Mouse (Mus musculus) bone marrow macrophage, adult 2 months (primary cell): ENCODE measurements around the gene Acp6. TPM values are rescaled to one million over a fixed set of nuclear protein-coding genes. Genes with fewer than 3 reads are reported as not detected.
"Not testable (repeated sequence)": the region's sequence is repeated elsewhere in the genome, so short reads cannot be mapped to it uniquely, and the experiment has no call there.

Source experiments
- H3K27ac ChIP-seq: 2 replicates; pipeline ENCODE4 v1.5.1; 2012; ENCODE audit warnings: low read depth, low read length; ENCODE audit not compliant: insufficient read depth
- H3K4me1 ChIP-seq: 2 replicates; pipeline ENCODE4 v1.6.1; 2012; ENCODE audit warnings: low read length; ENCODE audit not compliant: control insufficient read depth, insufficient read depth
- H3K4me3 ChIP-seq: 2 replicates; pipeline ENCODE4 v1.5.1; 2012; ENCODE audit warnings: mild to moderate bottlenecking, low read length, moderate library complexity; ENCODE audit not compliant: insufficient read depth
- CTCF ChIP-seq: IDR thresholded peaks from 2 replicates; pipeline ENCODE4 v1.5.1; 2012; ENCODE audit warnings: low read depth, mild to moderate bottlenecking, low read length, moderate library complexity
- POLR2A ChIP-seq: IDR thresholded peaks from 2 replicates; pipeline ENCODE4 v1.6.1; 2012; ENCODE audit warnings: mild to moderate bottlenecking, low read depth, low read length, borderline replicate concordance
- polyA plus RNA-seq: library from polyadenylated mRNA; stranded (reverse); fragments of >200 nt; gene quantifications from 2 replicates; pipeline ENCODE4 v1.2.4, GENCODE M21; 2012; ENCODE audit not compliant: missing spikeins, insufficient read depth, insufficient read length

The Acp6 gene
- polyA plus RNA-seq: 33.4 and 36.1 TPM in 2 replicates

DNA sequence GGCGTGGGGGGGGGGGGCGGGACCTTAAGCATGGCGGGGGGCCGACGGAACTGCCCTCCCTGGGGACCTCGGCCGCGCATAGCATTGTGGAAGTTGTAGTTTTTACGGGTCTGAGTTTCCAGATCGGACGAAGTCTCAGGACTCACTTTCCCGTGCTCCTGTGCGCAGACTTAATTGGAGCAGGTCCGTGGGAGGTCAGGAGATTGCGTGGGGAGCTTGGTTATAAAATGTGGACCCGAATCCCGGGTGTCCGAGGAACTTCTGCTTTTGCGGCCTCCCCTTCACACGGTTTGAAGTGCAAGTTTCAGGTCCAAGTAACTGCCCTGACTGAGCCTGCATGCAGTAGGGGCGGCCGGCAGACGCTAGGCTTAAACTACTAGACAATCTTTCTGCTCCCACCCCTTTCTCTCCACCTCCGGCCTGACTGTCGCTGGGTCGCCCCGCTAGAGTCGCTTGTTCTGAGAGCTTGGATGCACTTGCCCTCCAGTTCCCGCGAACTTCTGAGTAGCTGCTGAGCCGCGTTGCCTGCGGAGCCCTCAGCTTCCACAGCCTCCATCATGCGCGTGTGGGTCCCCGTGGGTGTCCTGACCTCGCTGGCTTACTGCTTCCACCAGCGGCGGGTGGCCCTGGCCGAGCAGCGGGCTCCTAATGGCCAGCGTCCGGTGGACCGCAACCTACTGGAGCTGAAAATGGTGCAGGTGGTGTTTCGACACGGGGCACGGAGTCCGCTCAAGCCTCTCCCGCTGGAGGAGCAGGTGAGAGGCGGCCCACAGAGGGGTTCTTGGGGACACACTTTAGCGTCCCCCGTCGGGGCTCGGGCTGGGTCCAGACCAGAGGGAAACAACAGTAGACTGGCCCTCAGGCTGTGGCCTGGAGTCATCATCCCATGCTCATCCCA lies at the start of gene Acp6:
Acp6 (plus strand) TSS at position 167 of the 898 bp plus-strand sequence.
- H3K4me1 ChIP-seq: peaks cover 13% of the 10 kb centered on the region
- TF ChIP-seq POLR2A: no peak
- no peak for TF ChIP-seq CTCF
- peak within 1 kb of the TSS; percentile 92 for H3K4me3 ChIP-seq
- peak within 1 kb of the TSS; percentile 61 for H3K27ac ChIP-seq

DNA sequence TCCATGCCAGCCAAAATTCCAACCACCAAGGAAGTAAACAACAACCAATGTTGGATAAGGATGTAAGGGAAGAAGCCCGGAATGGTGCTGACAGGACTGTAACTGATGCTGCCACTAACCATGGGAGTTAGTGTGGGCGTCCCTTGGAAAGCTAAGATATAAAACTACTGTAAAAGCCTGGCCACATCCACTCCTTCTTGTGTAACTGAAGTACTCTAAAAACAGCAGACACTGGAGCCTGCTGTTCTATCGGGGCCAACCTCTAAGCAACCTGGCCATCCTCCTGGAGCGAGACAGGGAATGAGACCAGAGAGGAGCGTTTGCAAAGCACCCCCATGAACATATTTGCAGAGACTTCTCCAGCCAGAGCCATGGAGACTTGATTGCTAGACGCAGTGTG lies 41.1 kb upstream of the Acp6 start:
- no peak overlapping the region for H3K27ac ChIP-seq
- TF ChIP-seq POLR2A: no peak
- H3K4me1 ChIP-seq: no peaks in the 10 kb centered on the region
- H3K4me3 ChIP-seq: no peak overlapping the region

GRCm38 (mm10) chr3:97118313-97118712 lies 40.3 kb upstream of the Acp6 start:
- TF ChIP-seq CTCF (no peak), POLR2A (no peak)
- H3K4me1 ChIP-seq: no peaks in the 10 kb centered on the region
- no peak overlapping the region for H3K4me3 ChIP-seq
- H3K27ac ChIP-seq: no peak overlapping the region

- H3K4me3 ChIP-seq: no peak overlapping the region
- no peaks in the 10 kb centered on the region for H3K4me1 ChIP-seq
- no peak for TF ChIP-seq POLR2A
- no peak for TF ChIP-seq CTCF
- no peak overlapping the region for H3K27ac ChIP-seq
These were observed 34.4 kb upstream of the Acp6 start for GRCm38 (mm10) chr3:97124193-97124592.

GRCm38 (mm10) chr3:97129410-97129809 lies 29.2 kb upstream of the Acp6 start:
- H3K4me3 ChIP-seq: no peak overlapping the region
- TF ChIP-seq CTCF: no peak
- TF ChIP-seq POLR2A: no peak
- no peak overlapping the region for H3K27ac ChIP-seq
- no peaks in the 10 kb centered on the region for H3K4me1 ChIP-seq

- H3K4me1 ChIP-seq, H3K27ac ChIP-seq, H3K4me3 ChIP-seq: not testable (repeated sequence)
These were observed 20.9 kb upstream of the Acp6 start for GRCm38 (mm10) chr3:97137666-97138065.

GRCm38 (mm10) chr3:97151092-97151491 lies 7.5 kb upstream of the Acp6 start:
- Histone ChIP-seq H3K4me1 (0 out of 2 replicates have a peak, but pooled peaks cover 2% of the 10 kb centered on the region), H3K27ac (no peak overlapping the region), H3K4me3 (no peak overlapping the region)
- TF ChIP-seq POLR2A: no peak
- no peak for TF ChIP-seq CTCF

GRCm38 (mm10) chr3:97156431-97156830 lies 2.1 kb upstream of the Acp6 start:
- Histone ChIP-seq H3K27ac (no peak overlapping the region), H3K4me1 (peaks cover 8% of the 10 kb centered on the region), H3K4me3 (no peak overlapping the region)
- TF ChIP-seq CTCF: no peak
- no peak for TF ChIP-seq POLR2A

GRCm38 (mm10) chr3:97157308-97157707 lies 1.3 kb upstream of the Acp6 start:
- TF ChIP-seq CTCF (no peak), POLR2A (no peak)
- H3K4me1 ChIP-seq: peaks cover 13% of the 10 kb centered on the region
- no peak overlapping the region for H3K4me3 ChIP-seq
- no peak overlapping the region for H3K27ac ChIP-seq

- Histone ChIP-seq H3K4me3 (peak overlapping the region; percentile 69), H3K4me1 (peaks cover 13% of the 10 kb centered on the region), H3K27ac (peak overlapping the region; percentile 38)
- TF ChIP-seq POLR2A: no peak
- no peak for TF ChIP-seq CTCF
These were observed 498 bp upstream of the Acp6 start for GRCm38 (mm10) chr3:97157958-97158599.
